Mouse (Mus musculus): ENCODE data around the gene Ins2.

- no peak for TF ChIP-seq POLR2A (IDR thresholded peaks at IDR 0.05; ENCODE audit: low read depth, low read length)
- TF ChIP-seq CTCF (IDR thresholded peaks at IDR 0.05; ENCODE audit: extremely low read depth, insufficient read depth, insufficient read length, insufficient replicate concordance), result no peak
Measured at GRCm38 (mm10) chr7:142789667-142790066, 46.5 kb upstream of the Ins2 start.

Data from spleen, adult 2 months (tissue).